Mouse (Mus musculus) G1E (cell line): ENCODE results near the gene Zfp872.

ENCODE experiments used
- CTCF ChIP-seq: IDR thresholded peaks from 2 replicates; pipeline ENCODE4 v1.5.1; 2012; ENCODE audit warnings: low read depth, low read length, inconsistent platforms, mixed read lengths
- TAL1 ChIP-seq: conservative IDR thresholded peaks from 2 replicates; pipeline ENCODE4 v1.6.1; 2012; ENCODE audit warnings: low read depth, low read length, inconsistent platforms, mixed read lengths

DNA sequence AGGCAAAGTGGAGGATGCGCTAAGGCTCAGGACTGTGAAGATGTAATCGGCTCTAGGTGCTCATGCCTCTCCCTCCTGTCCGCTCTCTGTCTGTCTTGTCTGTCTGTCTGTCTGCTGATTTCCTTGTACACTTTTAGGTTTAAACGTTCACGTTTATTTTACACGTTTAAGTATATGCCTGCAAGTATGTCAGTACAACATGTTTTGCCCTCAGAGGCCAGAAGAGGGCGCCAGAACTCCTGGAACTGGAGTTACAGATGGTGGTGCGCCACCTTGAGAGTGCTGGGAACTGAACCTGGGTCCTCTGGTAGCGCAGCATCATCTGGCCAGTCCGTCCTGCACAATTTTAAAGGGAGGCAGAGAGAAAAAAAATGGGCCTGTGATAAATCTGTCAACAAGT lies 21.2 kb upstream of the Zfp872 start:
- TF ChIP-seq CTCF (no peak), TAL1 (no peak)
